Mouse (Mus musculus) liver, embryonic 15.5 days (tissue): Measurements from ENCODE around the gene Sorcs2. TPM values are rescaled to one million over a fixed set of nuclear protein-coding genes. Genes with fewer than 3 reads are reported as not detected.

Experiments used
- ATAC-seq: fragments of 200-750 bp; cut with Nextera tagmentation; 2 replicates; pipeline ENCODE4 v1.8.0; 2017; ENCODE audit warnings: moderate number of reproducible peaks, mild to moderate bottlenecking, moderate library complexity; ENCODE audit not compliant: insufficient read depth
- H3K27ac ChIP-seq: fragments of 300-500 bp; sonication (generic); replicated peaks from 2 replicates; pipeline ENCODE4 v1.5.1; 2015; ENCODE audit warnings: mild to moderate bottlenecking, inconsistent platforms
- H3K27me3 ChIP-seq: fragments of 300-500 bp; sonication (generic); 2 replicates; pipeline ENCODE4 v1.6.1; 2015; ENCODE audit warnings: mild to moderate bottlenecking, inconsistent platforms
- H3K36me3 ChIP-seq: fragments of 300-500 bp; sonication (generic); replicated peaks from 2 replicates; pipeline ENCODE4 v1.6.1; 2015; ENCODE audit warnings: moderate library complexity, mild to moderate bottlenecking, inconsistent platforms
- H3K4me1 ChIP-seq: fragments of 300-500 bp; sonication (generic); replicated peaks from 2 replicates; pipeline ENCODE4 v1.6.1; 2015; ENCODE audit warnings: inconsistent platforms
- H3K4me2 ChIP-seq: fragments of 300-500 bp; sonication (generic); 2 replicates; pipeline ENCODE4 v1.6.1; 2015; ENCODE audit warnings: moderate library complexity, mild to moderate bottlenecking, inconsistent platforms
- H3K4me3 ChIP-seq: fragments of 300-500 bp; sonication (generic); replicated peaks from 2 replicates; pipeline ENCODE4 v1.5.1; 2015; ENCODE audit warnings: mild to moderate bottlenecking, inconsistent platforms
- H3K9ac ChIP-seq: fragments of 300-500 bp; sonication (generic); 2 replicates; pipeline ENCODE4 v1.6.1; 2015; ENCODE audit warnings: moderate library complexity, mild to moderate bottlenecking, inconsistent platforms
- H3K9me3 ChIP-seq: fragments of 300-500 bp; sonication (generic); replicated peaks from 2 replicates; pipeline ENCODE4 v1.6.1; 2016; ENCODE audit warnings: inconsistent platforms
- WGBS: fragments of 180-500 bp; shearing (Covaris S2); methylation state at CpG from one replicate; pipeline ENCODE4 v1.1.7; 2015; ENCODE audit warnings: mixed read lengths; ENCODE audit not compliant: insufficient replicate concordance; 5-methylcytosine and 5-hydroxymethylcytosine counted together
- polyA plus RNA-seq: library from polyadenylated mRNA; unstranded; fragments of >200 nt; fragmentation: Nextera tagmentation; extraction: Ambion mirVana; gene quantifications from 2 replicates; pipeline ENCODE4 v1.2.1, GENCODE M21; 2015

The Sorcs2 gene
- polyA plus RNA-seq, 1 experiment from 2014 or later: 0.55 TPM

DNA sequence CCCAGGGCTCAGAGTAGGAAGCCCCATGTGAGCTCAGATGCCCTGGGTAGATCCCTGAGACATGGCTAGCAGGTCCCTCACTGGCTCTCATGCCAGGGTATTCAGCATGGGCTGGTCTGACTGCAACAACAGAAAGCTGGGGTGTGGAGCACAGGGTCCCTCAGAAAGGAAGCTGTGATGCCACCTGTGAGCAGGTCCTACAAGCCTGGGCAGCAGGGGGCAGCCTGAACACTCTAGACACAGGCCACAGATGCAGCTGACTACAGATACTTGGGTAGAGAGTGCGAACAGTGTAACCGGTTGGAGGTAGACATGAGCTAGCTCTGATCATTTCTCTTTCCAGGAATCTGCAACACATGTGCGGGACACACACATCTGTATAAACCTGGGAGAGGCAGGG, 206.1 kb downstream of the Sorcs2 start:
- H3K9ac ChIP-seq: no peak overlapping the region
- no peak for ATAC-seq
- WGBS: 73% methylated on average over 3 of the region's 3 CpGs

DNA sequence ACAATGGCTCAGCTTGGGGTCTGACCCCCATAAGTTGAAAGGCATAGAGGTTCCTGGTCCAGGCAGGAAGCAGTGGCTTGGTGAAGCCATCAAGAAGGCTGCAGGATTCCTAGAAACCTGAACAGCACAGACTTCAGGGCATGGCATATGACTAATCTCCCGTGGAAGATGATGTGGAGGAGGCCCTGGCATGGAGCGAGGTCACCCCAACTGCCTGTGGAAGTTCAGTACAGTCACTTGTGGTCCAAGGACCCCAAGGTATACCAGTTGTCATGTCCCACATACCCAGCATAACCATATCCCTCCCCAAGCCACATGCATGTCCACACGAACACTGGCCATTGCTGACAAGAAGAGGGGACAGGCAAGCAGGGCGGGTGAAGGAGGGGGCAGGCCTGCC, 206.7 kb downstream of the Sorcs2 start:
- no peak overlapping the region for H3K27ac ChIP-seq
- H3K4me3 ChIP-seq: no peak overlapping the region
- no peaks in the 10 kb centered on the region for H3K36me3 ChIP-seq
- H3K9me3 ChIP-seq: no peaks in the 10 kb centered on the region
- ATAC-seq: no peak
- no peaks in the 10 kb centered on the region for H3K27me3 ChIP-seq
- 39% methylated on average over 4 of the region's 4 CpGs for WGBS
- H3K4me1 ChIP-seq: no peaks in the 10 kb centered on the region
- H3K9ac ChIP-seq: no peak overlapping the region
- H3K4me2 ChIP-seq: no peak overlapping the region

More for the DNA sequence above, 206.1 kb downstream of the Sorcs2 start:
- H3K4me2 ChIP-seq: no peak overlapping the region
- H3K4me1 ChIP-seq: no peaks in the 10 kb centered on the region
- no peak overlapping the region for H3K4me3 ChIP-seq
- H3K27ac ChIP-seq: no peak overlapping the region
- no peaks in the 10 kb centered on the region for H3K9me3 ChIP-seq
- no peaks in the 10 kb centered on the region for H3K36me3 ChIP-seq
- H3K27me3 ChIP-seq: no peaks in the 10 kb centered on the region

DNA sequence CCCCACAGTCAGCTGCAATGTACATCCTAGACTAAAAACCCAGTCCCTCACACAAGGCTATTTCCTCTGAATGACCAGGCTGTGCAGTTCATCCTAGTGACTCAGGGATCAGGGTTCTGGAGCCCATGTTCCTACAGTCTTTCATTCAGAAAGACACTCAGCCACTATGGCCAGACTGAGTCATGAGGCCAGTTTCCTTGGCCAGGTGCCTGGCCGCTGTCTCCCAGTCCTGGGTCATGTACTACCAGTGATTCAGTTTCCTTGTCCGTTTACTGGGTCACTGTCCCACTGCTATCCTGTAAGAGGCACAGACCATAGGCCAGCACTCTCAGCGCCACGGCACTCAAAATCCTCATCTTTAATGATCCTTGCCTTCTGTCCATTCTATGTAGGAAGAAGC, 209.6 kb downstream of the Sorcs2 start:
- 64% methylated on average over 4 of the region's 4 CpGs for WGBS
- H3K9me3 ChIP-seq: no peaks in the 10 kb centered on the region
- H3K27me3 ChIP-seq: no peaks in the 10 kb centered on the region
- H3K4me3 ChIP-seq: no peak overlapping the region
- no peak overlapping the region for H3K4me2 ChIP-seq
- ATAC-seq: no peak
- H3K9ac ChIP-seq: no peak overlapping the region
- no peak overlapping the region for H3K27ac ChIP-seq
- no peaks in the 10 kb centered on the region for H3K4me1 ChIP-seq
- H3K36me3 ChIP-seq: no peaks in the 10 kb centered on the region

DNA sequence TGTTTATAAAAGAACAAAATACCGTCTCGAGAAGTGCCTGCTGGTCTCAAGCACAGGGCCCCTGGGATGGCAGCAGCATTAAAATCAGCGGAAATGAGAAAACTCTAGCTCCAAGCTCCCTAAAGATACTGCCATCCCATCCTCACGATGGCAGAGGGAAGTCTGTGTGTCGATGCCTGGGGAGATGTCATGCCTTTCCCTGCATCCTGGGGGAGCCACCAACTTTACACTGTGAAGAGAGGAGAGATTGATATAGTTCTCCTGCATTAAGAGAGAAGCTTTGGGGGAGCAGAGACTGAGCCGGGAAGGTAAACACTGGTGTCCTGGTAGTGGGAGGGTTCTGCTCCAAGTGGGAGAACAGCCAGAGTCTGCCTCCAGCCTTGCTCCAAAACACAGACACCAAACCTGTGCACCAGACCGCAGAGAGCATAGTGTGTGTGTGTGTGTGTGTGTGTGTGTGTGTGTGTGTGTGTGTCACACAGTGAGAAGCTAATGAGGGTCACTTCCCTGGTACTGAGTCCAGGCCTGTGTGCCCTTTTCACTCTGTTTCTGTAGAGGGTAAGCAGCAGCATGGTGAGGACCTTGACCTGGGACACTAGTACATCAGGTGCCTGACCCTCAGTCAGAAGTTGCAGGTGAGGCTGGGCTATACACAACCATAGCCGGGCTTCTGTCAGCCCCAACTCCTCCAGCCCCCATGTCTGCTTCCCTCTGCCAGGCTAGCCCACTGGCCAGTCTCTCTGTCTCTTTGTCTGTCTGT, 211.5 kb downstream of the Sorcs2 start:
- Histone ChIP-seq H3K27me3 (no peaks in the 10 kb centered on the region), H3K9ac (no peak overlapping the region), H3K27ac (no peak overlapping the region), H3K9me3 (no peaks in the 10 kb centered on the region), H3K36me3 (no peaks in the 10 kb centered on the region), H3K4me1 (no peaks in the 10 kb centered on the region), H3K4me2 (no peak overlapping the region), H3K4me3 (no peak overlapping the region)
- WGBS: 38% methylated on average over 8 of the region's 8 CpGs
- ATAC-seq: no peak

DNA sequence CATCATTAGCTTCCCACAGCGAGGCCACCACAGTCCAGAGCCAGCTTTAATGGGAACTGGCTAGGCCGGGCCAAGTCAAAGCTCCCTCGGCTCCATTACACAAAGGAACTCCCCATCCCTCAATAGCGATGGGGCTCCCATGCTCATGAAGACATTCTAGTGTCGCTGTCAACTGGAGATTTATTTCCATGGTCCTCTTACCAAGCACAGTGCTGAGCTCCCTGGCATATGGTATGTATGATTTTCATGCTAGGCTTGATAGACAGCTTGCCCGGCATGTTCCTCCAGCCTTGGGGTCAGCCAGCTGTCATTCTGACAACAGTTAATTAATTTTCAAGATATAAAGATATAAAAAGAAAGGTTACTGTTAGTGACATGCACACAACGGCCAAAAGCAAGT, 215.6 kb downstream of the Sorcs2 start:
- Histone ChIP-seq H3K4me3 (no peak overlapping the region), H3K27ac (no peak overlapping the region), H3K27me3 (no peaks in the 10 kb centered on the region), H3K4me2 (no peak overlapping the region), H3K36me3 (no peaks in the 10 kb centered on the region), H3K4me1 (no peaks in the 10 kb centered on the region), H3K9me3 (no peaks in the 10 kb centered on the region), H3K9ac (no peak overlapping the region)
- no peak for ATAC-seq
- WGBS: 53% methylated on average over 7 of the region's 7 CpGs

DNA sequence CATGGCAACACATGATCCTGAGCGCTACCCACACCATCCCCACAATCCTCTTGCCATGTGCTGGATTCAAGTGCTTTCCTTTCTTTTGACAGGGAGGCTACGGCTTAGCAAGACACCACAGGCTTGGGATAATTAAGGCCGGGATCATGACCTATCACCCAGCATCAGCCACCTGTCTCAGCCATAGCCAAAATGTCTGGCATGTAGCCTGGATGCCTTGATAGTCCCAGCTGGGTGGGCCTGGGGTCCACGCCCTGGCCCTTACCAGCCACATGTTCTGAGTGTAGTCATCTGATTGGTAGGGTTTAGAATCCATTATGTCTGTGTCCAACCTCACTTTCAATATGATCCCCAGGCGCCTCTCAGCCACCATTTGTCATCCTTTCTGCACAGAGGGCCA, 218.2 kb downstream of the Sorcs2 start:
- Histone ChIP-seq H3K27me3 (no peaks in the 10 kb centered on the region), H3K4me3 (no peak overlapping the region), H3K4me2 (no peak overlapping the region), H3K4me1 (no peaks in the 10 kb centered on the region), H3K9me3 (no peaks in the 10 kb centered on the region), H3K27ac (no peak overlapping the region), H3K9ac (no peak overlapping the region), H3K36me3 (no peaks in the 10 kb centered on the region)
- ATAC-seq: no peak
- WGBS: 51% methylated on average over 5 of the region's 5 CpGs

DNA sequence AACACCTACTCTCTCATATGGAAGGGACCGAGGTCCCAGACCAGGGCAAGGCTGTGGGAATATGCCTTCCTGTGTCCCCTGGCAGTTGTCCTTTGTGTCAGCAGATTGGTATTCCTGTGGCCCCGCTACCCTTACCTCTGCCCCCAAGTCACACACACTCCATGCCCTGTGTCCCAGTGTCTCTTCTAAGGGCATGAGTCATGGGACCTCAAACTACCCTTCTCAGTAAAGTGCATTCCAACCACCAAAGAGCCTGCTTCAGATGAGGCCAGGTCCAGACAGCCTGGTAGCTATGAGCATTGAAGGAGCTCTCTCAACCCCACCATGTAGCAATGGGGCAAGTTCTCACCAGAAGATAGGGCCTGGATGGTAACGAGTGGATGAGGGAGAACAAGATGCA, 219.2 kb downstream of the Sorcs2 start:
- H3K4me3 ChIP-seq: no peak overlapping the region
- 60% methylated on average over 3 of the region's 3 CpGs for WGBS
- H3K4me2 ChIP-seq: no peak overlapping the region

DNA sequence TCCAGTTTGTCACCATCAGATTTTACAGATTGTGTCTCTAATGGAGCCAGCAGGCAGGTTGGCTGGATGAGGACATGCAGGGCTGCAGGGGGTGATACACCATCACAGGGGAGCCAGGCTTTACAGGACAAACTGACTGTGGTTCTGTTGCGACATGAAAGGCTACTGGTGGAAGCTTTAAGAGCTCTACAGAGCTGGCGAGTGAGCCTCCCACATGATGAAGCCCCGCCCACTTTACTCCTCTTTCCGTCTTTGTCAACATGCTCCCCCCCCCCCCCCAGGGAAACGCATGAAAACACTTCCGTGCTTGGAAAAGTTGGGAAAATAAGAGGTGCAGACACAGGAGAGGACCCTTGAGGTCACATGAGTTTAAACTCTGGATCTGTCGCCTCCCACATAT, 219.7 kb downstream of the Sorcs2 start:
- Histone ChIP-seq H3K27me3 (no peaks in the 10 kb centered on the region), H3K4me3 (no peak overlapping the region), H3K9ac (no peak overlapping the region), H3K27ac (no peak overlapping the region), H3K9me3 (no peaks in the 10 kb centered on the region), H3K4me1 (no peaks in the 10 kb centered on the region), H3K36me3 (no peaks in the 10 kb centered on the region), H3K4me2 (no peak overlapping the region)
- no peak for ATAC-seq
- 45% methylated on average over 7 of the region's 7 CpGs for WGBS

More for the DNA sequence above, 219.2 kb downstream of the Sorcs2 start:
- no peaks in the 10 kb centered on the region for H3K27me3 ChIP-seq
- no peak overlapping the region for H3K9ac ChIP-seq
- no peak overlapping the region for H3K27ac ChIP-seq
- no peaks in the 10 kb centered on the region for H3K9me3 ChIP-seq
- H3K4me1 ChIP-seq: no peaks in the 10 kb centered on the region
- no peaks in the 10 kb centered on the region for H3K36me3 ChIP-seq
- ATAC-seq: no peak

DNA sequence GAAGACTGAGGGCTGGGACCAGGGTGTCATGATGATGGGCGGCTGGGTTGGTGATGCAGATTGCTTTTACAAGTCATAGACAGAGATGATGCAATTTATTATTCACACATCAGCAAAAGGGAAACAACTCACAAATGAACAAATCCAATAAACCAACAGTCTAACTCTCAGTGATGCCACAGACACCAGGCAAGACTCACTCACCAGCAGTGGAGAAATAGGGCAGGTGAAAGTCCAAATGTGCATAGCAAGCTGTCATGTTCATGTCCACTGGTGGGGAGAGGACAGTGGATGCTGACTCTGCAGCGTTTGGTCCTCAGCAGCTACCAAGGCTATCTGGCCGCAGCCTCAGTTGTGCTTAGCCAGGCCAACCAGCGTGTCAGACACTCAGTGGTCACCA, 221.1 kb downstream of the Sorcs2 start:
- ATAC-seq: no peak
- Histone ChIP-seq H3K36me3 (no peaks in the 10 kb centered on the region), H3K4me1 (no peaks in the 10 kb centered on the region), H3K9me3 (no peaks in the 10 kb centered on the region), H3K4me2 (no peak overlapping the region), H3K27ac (no peak overlapping the region), H3K27me3 (no peaks in the 10 kb centered on the region), H3K9ac (no peak overlapping the region), H3K4me3 (no peak overlapping the region)
- 57% methylated on average over 4 of the region's 4 CpGs for WGBS

DNA sequence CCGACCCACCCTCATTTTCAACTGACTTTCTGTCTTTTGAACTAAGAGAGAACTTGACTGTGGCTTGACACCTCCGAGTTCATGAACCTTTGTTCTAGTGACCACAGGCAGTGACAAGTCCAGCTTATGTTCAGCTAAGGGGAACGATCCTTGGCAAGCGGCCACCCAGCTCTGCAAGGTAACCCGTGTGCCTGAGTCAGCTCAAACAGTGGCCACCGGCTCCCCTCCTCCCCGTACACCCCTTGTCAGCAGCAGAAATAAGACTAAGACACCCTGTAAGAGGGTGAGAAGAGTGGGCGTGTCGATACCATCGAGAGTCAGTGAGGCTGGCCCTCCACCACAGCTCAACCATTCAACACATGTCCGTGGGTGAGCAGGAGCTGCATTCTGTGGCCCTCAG, 221.5 kb downstream of the Sorcs2 start:
- Histone ChIP-seq H3K36me3 (no peaks in the 10 kb centered on the region), H3K4me2 (no peak overlapping the region), H3K9me3 (no peaks in the 10 kb centered on the region), H3K9ac (no peak overlapping the region), H3K4me3 (no peak overlapping the region), H3K27ac (no peak overlapping the region), H3K4me1 (no peaks in the 10 kb centered on the region), H3K27me3 (no peaks in the 10 kb centered on the region)
- 67% methylated on average over 11 of the region's 11 CpGs for WGBS
- ATAC-seq: no peak

DNA sequence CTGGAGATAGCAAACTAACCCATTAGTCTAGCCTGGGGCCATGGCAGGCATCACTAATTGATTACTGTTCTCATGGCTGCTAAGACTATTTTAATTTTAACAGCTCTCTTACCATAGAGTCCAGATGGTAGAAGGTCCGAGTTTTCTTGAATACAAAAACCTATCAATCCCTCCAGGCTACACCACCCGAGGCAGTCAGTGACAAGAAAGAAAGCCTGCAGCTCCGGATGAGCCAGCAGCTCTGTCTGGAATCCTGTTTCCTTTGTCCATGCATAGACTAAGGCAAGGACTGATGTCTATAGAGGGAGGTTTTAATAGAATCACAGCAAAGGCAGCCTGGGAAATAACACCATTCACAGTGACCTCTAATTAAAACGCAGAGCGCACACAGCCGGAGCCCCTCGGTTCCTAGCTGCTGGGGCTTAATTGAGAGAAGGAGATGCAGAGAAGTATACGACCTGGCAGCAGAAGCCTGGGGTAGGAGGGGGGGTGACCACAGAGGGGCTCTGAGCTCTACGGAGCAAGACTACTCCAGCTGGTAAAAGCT, 223.3 kb downstream of the Sorcs2 start:
- no peaks in the 10 kb centered on the region for H3K9me3 ChIP-seq
- no peak for ATAC-seq
- no peak overlapping the region for H3K27ac ChIP-seq
- H3K9ac ChIP-seq: no peak overlapping the region
- H3K27me3 ChIP-seq: no peaks in the 10 kb centered on the region
- no peak overlapping the region for H3K4me2 ChIP-seq
- no peak overlapping the region for H3K4me3 ChIP-seq
- no peaks in the 10 kb centered on the region for H3K4me1 ChIP-seq
- no peaks in the 10 kb centered on the region for H3K36me3 ChIP-seq
- 56% methylated on average over 9 of the region's 9 CpGs for WGBS
